Mouse (Mus musculus) kidney, embryonic 15.5 days (tissue): ENCODE data around the gene Nav2. TPM values are rescaled to one million over a fixed set of nuclear protein-coding genes. Genes with fewer than 3 reads are reported as not detected.

Experiments used
- ATAC-seq: fragments of 200-750 bp; cut with Nextera tagmentation; replicated peaks from 2 replicates; pipeline ENCODE4 v1.8.0; 2017; ENCODE audit warnings: moderate TSS enrichment; ENCODE audit not compliant: low FRiP score
- H3K27ac ChIP-seq: fragments of 300-500 bp; sonication (generic); 2 replicates; pipeline ENCODE4 v1.5.1; 2015; ENCODE audit warnings: mild to moderate bottlenecking, inconsistent platforms
- H3K27me3 ChIP-seq: fragments of 300-500 bp; sonication (generic); 2 replicates; pipeline ENCODE4 v1.6.1; 2015; ENCODE audit warnings: inconsistent platforms
- H3K36me3 ChIP-seq: fragments of 300-500 bp; sonication (generic); 2 replicates; pipeline ENCODE4 v1.6.1; 2015; ENCODE audit warnings: inconsistent platforms
- H3K4me1 ChIP-seq: fragments of 300-500 bp; sonication (generic); 2 replicates; pipeline ENCODE4 v1.6.1; 2015; ENCODE audit warnings: inconsistent platforms
- H3K4me2 ChIP-seq: fragments of 300-500 bp; sonication (generic); 2 replicates; pipeline ENCODE4 v1.6.1; 2015; ENCODE audit warnings: moderate library complexity, mild to moderate bottlenecking, inconsistent platforms
- H3K4me3 ChIP-seq: fragments of 300-500 bp; sonication (generic); replicated peaks from 2 replicates; pipeline ENCODE4 v1.5.1; 2015; ENCODE audit warnings: mild to moderate bottlenecking, inconsistent platforms
- H3K9ac ChIP-seq: fragments of 300-500 bp; sonication (generic); 2 replicates; pipeline ENCODE4 v1.6.1; 2015; ENCODE audit warnings: mild to moderate bottlenecking, inconsistent platforms
- H3K9me3 ChIP-seq: fragments of 300-500 bp; sonication (generic); replicated peaks from 2 replicates; pipeline ENCODE4 v1.6.1; 2016; ENCODE audit warnings: inconsistent platforms
- WGBS: fragments of 180-500 bp; shearing (Covaris S2); methylation state at CpG from one replicate; pipeline ENCODE4 v1.1.7; 2015; ENCODE audit warnings: mixed read lengths; 5-methylcytosine and 5-hydroxymethylcytosine counted together
- polyA plus RNA-seq: library from polyadenylated mRNA; unstranded; fragments of >200 nt; fragmentation: Nextera tagmentation; extraction: Ambion mirVana; gene quantifications from 2 replicates; pipeline ENCODE4 v1.2.1, GENCODE M21; 2015

Gene Nav2
- polyA plus RNA-seq, 1 experiment from 2014 or later: 28.8 TPM

DNA sequence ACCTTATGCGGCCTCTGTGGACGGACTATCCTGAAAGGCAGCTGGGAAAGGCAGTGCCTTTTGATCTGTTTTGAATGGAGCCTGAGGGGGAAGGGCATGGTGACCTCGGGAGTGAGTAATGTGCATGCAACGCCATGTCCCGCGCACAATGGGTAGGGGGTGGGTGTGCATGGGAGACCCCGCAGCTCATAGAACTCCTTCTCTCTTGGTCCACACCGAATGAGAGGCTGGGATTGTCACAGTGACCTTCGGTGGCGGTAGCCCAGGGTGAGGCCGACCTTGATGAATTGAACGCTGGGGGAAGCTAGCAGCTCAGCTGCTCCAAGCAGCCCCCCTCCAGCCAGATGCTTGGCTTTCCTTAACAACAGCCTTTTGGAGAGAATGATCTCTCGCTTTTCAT, 86.7 kb downstream of the Nav2 start:
- Histone ChIP-seq H3K27ac (no peak overlapping the region), H3K9me3 (no peaks in the 10 kb centered on the region), H3K4me3 (no peak overlapping the region), H3K4me2 (no peak overlapping the region), H3K4me1 (peaks cover 3% of the 10 kb centered on the region; the same call in 1 of the 2 replicates), H3K36me3 (no peaks in the 10 kb centered on the region), H3K9ac (no peak overlapping the region), H3K27me3 (peaks cover 10% of the 10 kb centered on the region; the same call in 1 of the 2 replicates)
- 17% methylated on average over 13 of the region's 13 CpGs for WGBS
- ATAC-seq: no peak

DNA sequence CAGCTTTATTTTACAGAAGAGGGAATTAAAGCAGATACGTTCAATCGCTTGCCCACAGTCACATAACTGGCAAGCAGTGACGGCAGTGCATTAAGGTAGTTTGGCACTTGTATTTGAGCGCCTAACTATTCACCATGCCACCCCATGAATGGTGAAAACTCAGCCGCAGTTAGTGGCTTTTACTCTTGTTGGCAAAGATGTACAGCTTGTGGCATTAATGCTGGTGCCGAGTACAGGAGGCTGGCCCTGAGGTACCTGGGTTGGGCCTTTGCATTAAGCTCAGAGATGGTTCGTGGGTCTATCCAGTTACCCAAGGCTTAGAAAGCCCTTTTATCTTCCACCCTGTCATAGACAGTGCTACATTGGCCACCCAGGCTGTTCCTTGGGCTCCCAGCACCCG, 87.2 kb downstream of the Nav2 start:
- no peak overlapping the region for H3K27ac ChIP-seq
- H3K9me3 ChIP-seq: no peaks in the 10 kb centered on the region
- no peak overlapping the region for H3K4me2 ChIP-seq
- no peak overlapping the region for H3K9ac ChIP-seq
- peaks cover 10% of the 10 kb centered on the region; the same call in 1 of the 2 replicates for H3K27me3 ChIP-seq
- ATAC-seq: no peak
- H3K36me3 ChIP-seq: no peaks in the 10 kb centered on the region
- 74% methylated on average over 8 of the region's 8 CpGs for WGBS
- H3K4me3 ChIP-seq: no peak overlapping the region
- H3K4me1 ChIP-seq: peaks cover 3% of the 10 kb centered on the region; the same call in 1 of the 2 replicates

DNA sequence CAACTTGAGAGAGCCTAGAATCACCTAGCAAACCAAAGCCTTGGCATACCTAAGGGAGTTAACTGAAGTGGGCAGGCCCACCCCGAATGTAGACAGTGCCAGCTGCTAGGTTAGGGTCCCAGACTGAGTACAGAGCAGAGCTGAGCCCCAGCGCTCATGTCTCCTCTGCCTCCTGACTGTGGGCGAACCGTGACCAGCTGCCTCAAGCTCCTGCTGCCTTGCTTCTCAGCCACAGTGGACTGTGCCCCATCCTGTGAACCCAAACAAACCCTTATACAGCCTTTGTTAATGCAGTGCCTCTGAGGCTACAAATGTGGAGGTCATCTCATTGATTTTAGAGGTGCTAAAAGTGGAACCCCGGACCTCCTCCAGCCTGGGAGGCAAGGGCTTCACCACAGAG, 88.3 kb downstream of the Nav2 start:
- Histone ChIP-seq H3K4me3 (no peak overlapping the region), H3K27ac (no peak overlapping the region), H3K4me2 (no peak overlapping the region), H3K9me3 (no peaks in the 10 kb centered on the region), H3K9ac (no peak overlapping the region), H3K4me1 (peaks cover 3% of the 10 kb centered on the region; the same call in 1 of the 2 replicates), H3K36me3 (no peaks in the 10 kb centered on the region), H3K27me3 (peaks cover 10% of the 10 kb centered on the region; the same call in 1 of the 2 replicates)
- WGBS: 50% methylated on average over 5 of the region's 5 CpGs
- ATAC-seq: no peak

DNA sequence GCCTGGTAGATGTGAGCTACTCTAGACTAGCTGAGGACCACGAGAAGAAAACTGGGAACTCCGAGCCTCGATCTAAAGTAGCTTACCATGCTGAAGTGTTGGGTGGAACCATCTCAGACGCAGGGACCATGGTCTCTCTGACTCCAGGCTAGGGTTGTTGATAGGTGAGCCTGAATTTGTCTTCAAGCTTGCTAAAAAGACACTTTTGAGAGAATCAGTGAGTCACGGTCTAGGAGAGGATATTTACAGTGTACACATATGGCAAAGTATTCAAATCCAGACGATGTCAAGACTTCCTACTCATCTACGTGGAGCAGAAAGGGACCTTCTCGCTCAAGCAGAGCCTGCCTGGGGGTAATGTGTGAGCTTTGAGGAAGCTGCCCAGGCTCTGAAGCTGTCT, 89.6 kb downstream of the Nav2 start:
- no peaks in the 10 kb centered on the region for H3K36me3 ChIP-seq
- peaks cover 10% of the 10 kb centered on the region; the same call in 1 of the 2 replicates for H3K27me3 ChIP-seq
- no peak overlapping the region for H3K27ac ChIP-seq
- H3K4me1 ChIP-seq: peaks cover 3% of the 10 kb centered on the region; the same call in 1 of the 2 replicates
- H3K9ac ChIP-seq: no peak overlapping the region
- H3K4me3 ChIP-seq: no peak overlapping the region
- no peaks in the 10 kb centered on the region for H3K9me3 ChIP-seq
- 87% methylated on average over 8 of the region's 8 CpGs for WGBS
- ATAC-seq: no peak
- no peak overlapping the region for H3K4me2 ChIP-seq

DNA sequence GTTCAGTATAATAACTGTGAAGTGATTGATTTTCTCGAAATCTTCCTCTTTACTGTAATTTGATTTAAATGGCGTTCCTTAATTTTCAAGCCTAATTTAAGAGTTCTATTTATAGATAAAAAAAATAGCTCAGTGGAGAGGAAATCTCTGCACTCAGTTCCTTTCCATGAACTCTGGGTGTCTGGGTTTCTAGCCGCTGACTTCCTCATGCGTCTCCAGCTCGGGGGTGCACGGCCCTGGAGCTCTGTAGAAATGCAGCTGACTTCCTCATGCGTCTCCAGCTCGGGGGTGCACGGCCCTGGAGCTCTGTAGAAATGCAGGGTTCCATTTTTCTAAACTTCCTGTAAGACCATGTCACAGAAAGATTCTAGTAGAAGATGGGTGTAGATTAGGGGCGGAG, 90.1 kb downstream of the Nav2 start:
- no peak overlapping the region for H3K27ac ChIP-seq

DNA sequence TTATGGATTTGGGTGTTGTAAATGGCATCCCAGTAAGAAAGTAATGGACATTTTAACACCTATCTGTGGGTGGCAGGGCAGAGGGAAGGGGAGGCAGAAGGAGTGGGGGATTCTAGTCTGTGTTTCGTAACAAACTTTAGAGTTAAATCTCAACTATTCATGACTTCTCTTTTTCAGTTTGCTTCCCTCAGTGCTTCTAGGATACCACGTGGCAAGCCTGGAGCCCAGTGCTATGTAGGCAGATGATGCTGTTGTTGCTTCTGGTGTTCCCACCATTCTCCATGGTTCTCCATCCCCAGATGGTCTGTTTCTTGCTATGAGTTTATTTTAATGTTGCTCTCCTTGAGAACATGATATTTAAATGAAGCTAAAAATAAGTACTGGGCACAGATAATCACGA, 92.3 kb downstream of the Nav2 start:
- H3K9me3 ChIP-seq: no peaks in the 10 kb centered on the region
- no peaks in the 10 kb centered on the region for H3K36me3 ChIP-seq
- peaks cover 5% of the 10 kb centered on the region; the same call in 1 of the 2 replicates for H3K4me1 ChIP-seq
- H3K9ac ChIP-seq: no peak overlapping the region
- WGBS: 73% methylated on average over 3 of the region's 3 CpGs
- H3K4me3 ChIP-seq: no peak overlapping the region
- no peak for ATAC-seq
- no peak overlapping the region for H3K27ac ChIP-seq
- peaks cover 8% of the 10 kb centered on the region; the same call in 1 of the 2 replicates for H3K27me3 ChIP-seq
- no peak overlapping the region for H3K4me2 ChIP-seq

More for the DNA sequence above, 90.1 kb downstream of the Nav2 start:
- no peaks in the 10 kb centered on the region for H3K9me3 ChIP-seq
- H3K27me3 ChIP-seq: peaks cover 10% of the 10 kb centered on the region; the same call in 1 of the 2 replicates
- WGBS: 52% methylated on average over 10 of the region's 10 CpGs
- ATAC-seq: no peak
- H3K9ac ChIP-seq: no peak overlapping the region
- no peak overlapping the region for H3K4me3 ChIP-seq
- no peak overlapping the region for H3K4me2 ChIP-seq
- H3K36me3 ChIP-seq: no peaks in the 10 kb centered on the region
- peaks cover 3% of the 10 kb centered on the region; the same call in 1 of the 2 replicates for H3K4me1 ChIP-seq

DNA sequence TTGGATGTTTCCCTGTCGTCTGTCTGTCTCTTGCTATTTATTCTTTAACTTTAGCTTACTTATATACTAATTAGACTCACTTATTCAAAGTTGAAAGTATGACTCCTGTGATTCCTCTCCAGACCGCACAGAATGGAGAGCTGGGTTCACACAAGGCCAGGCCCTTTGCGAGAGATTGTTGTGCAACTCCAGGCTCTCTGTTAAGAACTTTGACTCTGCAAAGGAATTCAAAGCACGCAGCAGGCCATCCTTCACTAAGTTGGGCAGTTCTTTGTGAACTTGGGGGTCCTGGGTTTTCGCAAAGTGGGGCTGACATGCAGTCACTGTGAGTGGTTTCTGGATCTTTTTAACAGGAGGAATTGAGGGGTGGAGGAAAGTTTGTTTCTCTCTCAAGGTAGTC, 95.9 kb downstream of the Nav2 start:
- H3K4me2 ChIP-seq: no peak overlapping the region
- H3K9ac ChIP-seq: no peak overlapping the region
- no peak overlapping the region for H3K27ac ChIP-seq
- no peaks in the 10 kb centered on the region for H3K9me3 ChIP-seq
- no peak for ATAC-seq
- peaks cover 8% of the 10 kb centered on the region; the same call in 1 of the 2 replicates for H3K4me1 ChIP-seq
- H3K36me3 ChIP-seq: no peaks in the 10 kb centered on the region
- 71% methylated on average over 5 of the region's 5 CpGs for whole genome bisulfite sequencing
- H3K4me3 ChIP-seq: no peak overlapping the region
- no peaks in the 10 kb centered on the region for H3K27me3 ChIP-seq

DNA sequence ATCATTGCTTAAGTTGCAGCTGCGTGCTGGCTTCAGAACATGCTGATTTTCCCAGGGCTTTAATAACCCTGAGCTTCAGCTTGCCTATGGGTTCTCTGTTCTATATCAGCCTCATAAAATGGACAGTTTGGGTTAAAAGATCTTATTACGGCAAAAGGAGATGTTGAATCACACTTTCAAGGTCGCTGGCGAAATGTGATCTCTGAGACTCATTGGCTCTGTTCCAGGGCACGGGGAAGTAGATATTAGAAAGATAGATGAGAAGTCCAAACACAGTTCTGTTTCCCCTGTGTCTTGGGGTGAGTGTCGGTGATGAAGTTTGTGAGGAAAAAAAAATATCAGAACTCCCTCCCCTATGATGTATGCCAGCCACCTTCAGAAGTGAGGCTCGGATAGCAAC, 98.4 kb downstream of the Nav2 start:
- no peak overlapping the region for H3K9ac ChIP-seq
- H3K4me2 ChIP-seq: no peak overlapping the region
- H3K27ac ChIP-seq: peak overlapping the region; percentile 37; the same call in 1 of the 2 replicates
- H3K4me3 ChIP-seq: no peak overlapping the region
- 0 out of 2 replicates have a peak, but pooled peaks cover 3% of the 10 kb centered on the region for H3K27me3 ChIP-seq
- WGBS: 17% methylated on average over 7 of the region's 7 CpGs
- ATAC-seq: no peak
- H3K4me1 ChIP-seq: peaks cover 8% of the 10 kb centered on the region; the same call in 1 of the 2 replicates
- no peaks in the 10 kb centered on the region for H3K36me3 ChIP-seq
- H3K9me3 ChIP-seq: no peaks in the 10 kb centered on the region

DNA sequence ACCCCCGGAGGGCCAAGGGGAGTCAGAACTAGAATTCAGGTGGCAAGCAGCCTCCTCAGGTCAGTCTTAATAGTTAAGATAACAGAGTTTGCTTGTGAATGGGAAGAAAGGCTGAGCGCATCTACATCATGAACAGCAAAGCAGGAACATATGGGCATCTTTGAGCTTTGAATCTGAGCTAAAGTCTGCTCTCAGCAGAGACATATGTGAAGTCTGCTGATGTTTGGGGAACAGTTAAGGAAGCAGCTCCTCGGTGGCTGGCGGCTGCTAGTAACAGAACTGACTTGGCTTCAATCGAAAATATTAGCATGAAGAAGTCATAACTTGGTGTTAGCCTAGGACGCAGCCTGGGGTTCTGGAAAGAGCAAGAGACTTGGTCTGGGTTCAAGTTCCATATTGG, 102.2 kb downstream of the Nav2 start:
- H3K9ac ChIP-seq: no peak overlapping the region
- H3K36me3 ChIP-seq: no peaks in the 10 kb centered on the region
- WGBS: 90% methylated on average over 6 of the region's 6 CpGs
- peaks cover 10% of the 10 kb centered on the region for H3K27me3 ChIP-seq
- ATAC-seq: no peak
- no peak overlapping the region for H3K4me3 ChIP-seq
- no peak overlapping the region for H3K27ac ChIP-seq
- H3K9me3 ChIP-seq: no peaks in the 10 kb centered on the region
- no peak overlapping the region for H3K4me2 ChIP-seq
- peaks cover 20% of the 10 kb centered on the region for H3K4me1 ChIP-seq

DNA sequence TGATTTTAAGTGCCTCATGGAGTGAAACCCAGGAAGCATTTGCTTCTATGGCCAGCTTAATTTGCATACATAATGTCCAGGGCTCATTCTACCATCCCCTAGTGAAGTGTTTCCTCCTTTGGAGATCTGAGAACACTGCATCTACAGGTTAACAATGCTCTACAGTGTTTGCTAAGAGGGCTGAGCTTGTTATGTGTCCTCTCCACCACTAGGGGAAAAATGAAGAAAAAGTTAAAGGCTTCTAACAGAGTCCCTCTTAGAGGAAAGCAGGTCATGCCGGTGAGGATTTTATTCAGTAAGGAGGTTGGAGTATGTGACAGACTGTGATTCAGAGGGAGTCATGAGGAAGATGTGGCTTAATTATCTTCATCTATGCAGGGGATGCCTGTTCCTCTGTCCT, 103.5 kb downstream of the Nav2 start:
- no peaks in the 10 kb centered on the region for H3K36me3 ChIP-seq
- H3K4me2 ChIP-seq: no peak overlapping the region
- 52% methylated on average over 1 of the region's 1 CpGs for whole genome bisulfite sequencing
- H3K27me3 ChIP-seq: peaks cover 15% of the 10 kb centered on the region
- peaks cover 14% of the 10 kb centered on the region for H3K4me1 ChIP-seq
- no peak overlapping the region for H3K4me3 ChIP-seq
- no peak overlapping the region for H3K27ac ChIP-seq
- H3K9ac ChIP-seq: no peak overlapping the region
- no peak for ATAC-seq
- no peaks in the 10 kb centered on the region for H3K9me3 ChIP-seq

DNA sequence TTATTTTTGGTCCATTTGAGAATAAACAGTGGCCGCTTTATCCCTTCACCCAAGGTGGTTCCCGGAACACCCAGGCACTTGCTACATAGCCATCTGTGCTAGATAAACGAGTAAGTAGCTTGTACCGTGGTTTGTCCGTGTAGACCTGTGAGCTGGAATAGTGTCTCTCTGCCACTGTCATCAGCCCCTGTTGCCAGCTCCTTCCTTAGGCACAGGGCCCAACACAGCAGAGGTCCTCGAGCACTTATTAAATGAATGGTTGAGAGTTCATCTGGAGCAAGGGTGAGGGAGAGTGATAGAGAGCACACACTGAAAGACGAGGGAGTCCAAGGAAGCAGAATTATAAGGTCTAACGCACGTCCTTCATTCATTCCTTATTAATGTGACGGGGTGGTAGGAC, 106.0 kb downstream of the Nav2 start:
- no peak for ATAC-seq
- H3K27ac ChIP-seq: no peak overlapping the region
- 87% methylated on average over 10 of the region's 10 CpGs for WGBS
- H3K4me1 ChIP-seq: peaks cover 22% of the 10 kb centered on the region
- H3K9me3 ChIP-seq: no peaks in the 10 kb centered on the region
- peaks cover 15% of the 10 kb centered on the region for H3K27me3 ChIP-seq
- H3K4me3 ChIP-seq: no peak overlapping the region
- H3K4me2 ChIP-seq: no peak overlapping the region
- no peaks in the 10 kb centered on the region for H3K36me3 ChIP-seq
- no peak overlapping the region for H3K9ac ChIP-seq

DNA sequence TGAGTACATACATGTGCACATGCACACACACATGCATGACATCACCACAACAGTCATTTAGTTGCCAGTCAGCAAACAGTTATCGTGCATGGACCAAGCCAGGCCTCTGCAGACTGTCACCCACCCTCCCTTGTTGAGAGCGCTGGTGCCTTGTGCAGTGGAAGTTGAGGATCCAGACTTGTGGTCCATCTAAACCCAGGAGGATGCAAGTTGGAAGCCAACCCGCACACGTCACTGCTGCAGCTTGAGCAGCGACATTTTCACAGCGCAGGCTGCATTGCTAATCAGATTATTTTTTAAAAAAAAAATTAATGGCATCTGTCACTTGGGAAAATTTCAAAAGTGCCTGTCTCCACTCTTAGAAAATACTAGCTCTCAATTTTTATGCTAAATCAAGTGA, 106.8 kb downstream of the Nav2 start:
- no peak for ATAC-seq
- no peak overlapping the region for H3K9ac ChIP-seq
- peaks cover 22% of the 10 kb centered on the region for H3K4me1 ChIP-seq
- H3K27ac ChIP-seq: no peak overlapping the region
- WGBS: 91% methylated on average over 6 of the region's 6 CpGs
- H3K36me3 ChIP-seq: no peaks in the 10 kb centered on the region
- H3K4me2 ChIP-seq: no peak overlapping the region
- H3K4me3 ChIP-seq: no peak overlapping the region
- H3K27me3 ChIP-seq: peaks cover 15% of the 10 kb centered on the region
- no peaks in the 10 kb centered on the region for H3K9me3 ChIP-seq

DNA sequence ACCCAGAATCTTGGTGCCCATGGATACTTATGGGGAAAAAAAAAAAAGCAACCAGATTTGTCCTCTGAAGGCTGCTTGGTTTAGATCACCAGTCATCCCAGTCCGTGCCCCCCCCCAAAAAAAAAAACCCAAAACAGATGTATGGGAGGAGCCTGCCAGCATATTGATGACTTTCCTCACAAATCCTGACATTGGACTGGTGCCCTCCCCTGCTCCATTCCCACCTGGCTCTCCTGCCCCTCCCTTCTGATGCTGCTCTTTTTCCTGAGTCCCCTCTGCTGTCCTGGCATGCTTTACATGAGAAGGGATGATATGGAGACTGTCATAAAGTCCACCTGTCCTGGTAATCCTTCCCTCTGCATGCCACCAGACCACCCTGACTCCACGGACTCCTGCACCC, 107.6 kb downstream of the Nav2 start:
- H3K9me3 ChIP-seq: no peaks in the 10 kb centered on the region
- H3K4me2 ChIP-seq: no peak overlapping the region
- H3K27ac ChIP-seq: no peak overlapping the region
- no peak for ATAC-seq
- H3K4me1 ChIP-seq: peaks cover 22% of the 10 kb centered on the region
- no peak overlapping the region for H3K9ac ChIP-seq
- H3K4me3 ChIP-seq: no peak overlapping the region
- no peaks in the 10 kb centered on the region for H3K36me3 ChIP-seq
- 60% methylated on average over 2 of the region's 2 CpGs for WGBS
- peaks cover 12% of the 10 kb centered on the region for H3K27me3 ChIP-seq
